In genomic region chrX:152855076-152855772, GRCm38 (mm10) we compare ENCODE assay signal across 22 mouse cellular contexts.
DNase-seq lines count a peak whose midpoint lies in the region; ATAC-seq and TF ChIP-seq lines count a peak whose summit lies in the region.
"Had no signal": no experiment of that assay in that cellular context is flagged by ENCODE, and none has a peak within 500 bp of the region (broad histone marks: within the 10 kb centered on the region; RNA-seq: fewer than 3 reads in every experiment).

No protein-coding gene starts in this region.

- WGBS in intestine, embryonic 15.5 days, result 76% methylated on average over 3 of the region's 3 CpGs
- 70% methylated on average over 3 of the region's 3 CpGs for WGBS in intestine, embryonic 16.5 days
- WGBS in intestine, postnatal 0 days, result 61% methylated on average over 3 of the region's 3 CpGs
- WGBS in small intestine, adult 2 months, result 41% methylated on average over 3 of the region's 3 CpGs
- 90% methylated on average over 3 of the region's 3 CpGs for WGBS in hindbrain, embryonic 11.5 days

- no peaks in the 10 kb centered on the region for H3K9me3 ChIP-seq in intestine, embryonic 15.5 days
- H3K9me3 ChIP-seq in intestine, embryonic 16.5 days (ENCODE audit: control insufficient read depth, low read length), result peaks cover 6% of the 10 kb centered on the region; the same call in 1 of the 2 replicates
- no peaks in the 10 kb centered on the region for H3K9me3 ChIP-seq in intestine, postnatal 0 days (ENCODE audit: control insufficient read depth)
- H3K9me3 ChIP-seq in hindbrain, embryonic 11.5 days (ENCODE audit: control insufficient read depth, low read length), result no peaks in the 10 kb centered on the region; the same call in 1 of the 2 replicates
- H3K9me3 ChIP-seq: G1E had no signal

- no peak for TF ChIP-seq CTCF in intestine, postnatal 0 days (IDR thresholded peaks at IDR 0.05; ENCODE audit: low read depth)
- no peak for TF ChIP-seq CTCF in small intestine, adult 2 months (IDR thresholded peaks at IDR 0.05; ENCODE audit: extremely low read depth, insufficient read length, insufficient replicate concordance, low read depth, low read length)

- no peaks in the 10 kb centered on the region for H3K4me1 ChIP-seq in intestine, embryonic 15.5 days (replicated peaks)
- H3K4me1 ChIP-seq in intestine, embryonic 16.5 days (ENCODE audit: control insufficient read depth, insufficient read depth, low read length), result no peaks in the 10 kb centered on the region
- H3K4me1 ChIP-seq in intestine, postnatal 0 days (replicated peaks; ENCODE audit: control insufficient read depth, insufficient read depth, low read length), result no peaks in the 10 kb centered on the region
- 0 out of 2 replicates have a peak, but pooled peaks cover 2% of the 10 kb centered on the region for H3K4me1 ChIP-seq in small intestine, adult 2 months (ENCODE audit: control insufficient read depth, insufficient read depth, insufficient read length, low read length)
- no peaks in the 10 kb centered on the region for H3K4me1 ChIP-seq in hindbrain, embryonic 11.5 days (replicated peaks; ENCODE audit: control insufficient read depth, insufficient read depth, low read length)

- H3K4me3 ChIP-seq in intestine, embryonic 15.5 days (replicated peaks), result no peak overlapping the region
- H3K4me3 ChIP-seq in intestine, embryonic 16.5 days (ENCODE audit: low read length), result no peak overlapping the region
- H3K4me3 ChIP-seq in intestine, postnatal 0 days (ENCODE audit: low read depth, low read length), result no peak overlapping the region
- H3K4me3 ChIP-seq in small intestine, adult 2 months (ENCODE audit: low read depth, low read length), result no peak overlapping the region
- no peak overlapping the region for H3K4me3 ChIP-seq in hindbrain, embryonic 11.5 days (ENCODE audit: low read depth, low read length)

- no peak for TF ChIP-seq POLR2A in small intestine, adult 2 months (IDR thresholded peaks at IDR 0.05; ENCODE audit: low read depth, low read length)

- no peak for DNase-seq in cerebellum, postnatal 14 days
- DNase-seq in hindbrain, embryonic 11.5 days (ENCODE audit: low spot score), result no peak
- DNase-seq in kidney, postnatal 10 days, result no peak
- no peak for DNase-seq in retina, embryonic 14.5 days (ENCODE audit: low spot score)
- DNase-seq: adrenal gland, adult 2 months; adrenal gland, adult 8-10 months; adrenal gland, postnatal 10 days; adrenal gland, postnatal 14 days; adrenal gland, postnatal 25 days; adrenal gland, postnatal 36 days; B cell, adult 2 months; cerebellum, adult 11 months; cerebellum, adult 11-12 months had no signal

- no peaks in the 10 kb centered on the region for H3K36me3 ChIP-seq in intestine, embryonic 15.5 days
- H3K36me3 ChIP-seq in intestine, embryonic 16.5 days (ENCODE audit: control insufficient read depth, insufficient read depth, low read length), result no peaks in the 10 kb centered on the region
- no peaks in the 10 kb centered on the region for H3K36me3 ChIP-seq in intestine, postnatal 0 days (ENCODE audit: control insufficient read depth, insufficient read depth)
- no peaks in the 10 kb centered on the region for H3K36me3 ChIP-seq in small intestine, adult 2 months (ENCODE audit: control insufficient read depth, insufficient read depth, low read length)
- H3K36me3 ChIP-seq in hindbrain, embryonic 11.5 days (ENCODE audit: control insufficient read depth, insufficient read depth, low read length), result no peaks in the 10 kb centered on the region
- H3K36me3 ChIP-seq: G1E had no signal

- no peak overlapping the region for H3K4me2 ChIP-seq in intestine, embryonic 15.5 days (replicated peaks)
- H3K4me2 ChIP-seq in intestine, embryonic 16.5 days (ENCODE audit: low read depth, low read length), result no peak overlapping the region
- no peak overlapping the region; the same call in 1 of the 2 replicates for H3K4me2 ChIP-seq in intestine, postnatal 0 days (replicated peaks; ENCODE audit: low read depth)
- no peak overlapping the region for H3K4me2 ChIP-seq in hindbrain, embryonic 11.5 days (replicated peaks; ENCODE audit: low read depth, low read length)

- 0 out of 2 replicates have a peak, but pooled peaks cover 3% of the 10 kb centered on the region for H3K27me3 ChIP-seq in intestine, embryonic 15.5 days (replicated peaks)
- no peaks in the 10 kb centered on the region for H3K27me3 ChIP-seq in intestine, embryonic 16.5 days (replicated peaks; ENCODE audit: control insufficient read depth, insufficient read depth, low read length)
- no peaks in the 10 kb centered on the region for H3K27me3 ChIP-seq in intestine, postnatal 0 days (replicated peaks; ENCODE audit: control insufficient read depth, insufficient read depth, low read length)
- no peaks in the 10 kb centered on the region for H3K27me3 ChIP-seq in small intestine, adult 2 months (ENCODE audit: control insufficient read depth, insufficient read depth, low read length)
- H3K27me3 ChIP-seq in hindbrain, embryonic 11.5 days (ENCODE audit: control insufficient read depth, insufficient read depth, low read length), result no peaks in the 10 kb centered on the region
- H3K27me3 ChIP-seq: CH12.LX had no signal

- H3K9ac ChIP-seq in intestine, embryonic 15.5 days, result no peak overlapping the region
- H3K9ac ChIP-seq in intestine, embryonic 16.5 days (ENCODE audit: low read depth, low read length), result no peak overlapping the region
- no peak overlapping the region for H3K9ac ChIP-seq in intestine, postnatal 0 days (ENCODE audit: low read depth, low read length)
- no peak overlapping the region for H3K9ac ChIP-seq in hindbrain, embryonic 11.5 days (ENCODE audit: low read depth, low read length)

- peak; percentile 93 for ATAC-seq in intestine, embryonic 15.5 days
- ATAC-seq in intestine, embryonic 16.5 days, result peak; percentile 96
- peak; percentile 94 for ATAC-seq in intestine, postnatal 0 days
- ATAC-seq in hindbrain, embryonic 11.5 days (ENCODE audit: low FRiP score), result no peak
- ATAC-seq: activated CD4-positive, CD25-positive, alpha-beta regulatory T cell, adult 4 months; CD4-positive, CD25-positive, alpha-beta regulatory T cell, adult 4 months; Patski had no signal

- H3K27ac ChIP-seq in intestine, embryonic 15.5 days, result no peak overlapping the region
- H3K27ac ChIP-seq in intestine, embryonic 16.5 days (ENCODE audit: low read length), result peak overlapping the region; percentile 73
- H3K27ac ChIP-seq in intestine, postnatal 0 days (ENCODE audit: low read depth, low read length), result peak overlapping the region; percentile 62; the same call in 1 of the 2 replicates
- H3K27ac ChIP-seq in small intestine, adult 2 months (ENCODE audit: insufficient read depth, low read depth, low read length), result peak overlapping the region; percentile 95
- no peak overlapping the region for H3K27ac ChIP-seq in hindbrain, embryonic 11.5 days (ENCODE audit: low read depth, low read length)

Comparison
In these comparisons a context has a peak if more than half of its experiments do, and no peak if none do; other contexts are left out.
1. H3K27ac ChIP-seq: peak in intestine, embryonic 16.5 days (single experiment), intestine, postnatal 0 days (single experiment) and small intestine, adult 2 months (single experiment); none in intestine, embryonic 15.5 days (single experiment) and hindbrain, embryonic 11.5 days (single experiment).